Mouse (Mus musculus): ENCODE measurements at regions not wholly inside any gene's neighbourhood (a gene's known extent, or its start where the extent isn't known, plus 50 kb on each side); places are given as distances from the start of the nearest gene placed in this dataset.

- no peaks in the 10 kb centered on the region for H3K36me3 ChIP-seq
- no peak overlapping the region for H3K4me2 ChIP-seq
- no peaks in the 10 kb centered on the region for H3K9me3 ChIP-seq
- no peak overlapping the region for H3K27ac ChIP-seq
- H3K4me1 ChIP-seq (replicated peaks) = peaks cover 35% of the 10 kb centered on the region
- peak; percentile 71 for ATAC-seq (ENCODE audit: low FRiP score)
- H3K9ac ChIP-seq = no peak overlapping the region
- H3K4me3 ChIP-seq = no peak overlapping the region
- peaks cover 14% of the 10 kb centered on the region; the same call in 1 of the 2 replicates for H3K27me3 ChIP-seq
- 38% methylated on average over 12 of the region's 12 CpGs for WGBS
Observed at GRCm38 (mm10) chrX:11437151-11437944, 109.7 kb downstream of the H2al1j start.

- peaks cover 16% of the 10 kb centered on the region; the same call in 1 of the 2 replicates for H3K27me3 ChIP-seq
- no peak overlapping the region for H3K4me3 ChIP-seq
- H3K36me3 ChIP-seq = no peaks in the 10 kb centered on the region
- ATAC-seq (ENCODE audit: low FRiP score) = no peak
- peaks cover 5% of the 10 kb centered on the region for H3K4me1 ChIP-seq (replicated peaks)
- no peaks in the 10 kb centered on the region for H3K9me3 ChIP-seq
- H3K9ac ChIP-seq = no peak overlapping the region
- H3K4me2 ChIP-seq = no peak overlapping the region
- WGBS = 48% methylated on average over 7 of the region's 7 CpGs
- H3K27ac ChIP-seq = no peak overlapping the region
Observed at GRCm38 (mm10) chrX:11443543-11443942, 115.9 kb downstream of the H2al1j start.

- Histone ChIP-seq H3K27me3 (peaks cover 16% of the 10 kb centered on the region; the same call in 1 of the 2 replicates), H3K4me2 (no peak overlapping the region), H3K9me3 (no peaks in the 10 kb centered on the region), H3K36me3 (no peaks in the 10 kb centered on the region), H3K9ac (no peak overlapping the region), H3K4me1 (replicated peaks) (peaks cover 5% of the 10 kb centered on the region), H3K27ac (no peak overlapping the region), H3K4me3 (no peak overlapping the region)
- no peak for ATAC-seq (ENCODE audit: low FRiP score)
- WGBS = 64% methylated on average over 10 of the region's 10 CpGs
Observed at GRCm38 (mm10) chrX:11444261-11444725, 116.7 kb downstream of the H2al1j start.

GRCm38 (mm10) chrX:11448711-11449110 lies 121.1 kb downstream of the H2al1j start:
- WGBS = 73% methylated on average over 4 of the region's 4 CpGs
- Histone ChIP-seq H3K4me2 (no peak overlapping the region), H3K4me3 (no peak overlapping the region), H3K4me1 (replicated peaks) (peaks cover 5% of the 10 kb centered on the region), H3K27me3 (peaks cover 15% of the 10 kb centered on the region; the same call in 1 of the 2 replicates), H3K9me3 (no peaks in the 10 kb centered on the region), H3K27ac (no peak overlapping the region), H3K36me3 (no peaks in the 10 kb centered on the region), H3K9ac (no peak overlapping the region)
- no peak for ATAC-seq (ENCODE audit: low FRiP score)

- Histone ChIP-seq H3K4me1 (replicated peaks) (0 out of 2 replicates have a peak, but pooled peaks cover 4% of the 10 kb centered on the region), H3K4me3 (no peak overlapping the region), H3K27ac (no peak overlapping the region), H3K36me3 (no peaks in the 10 kb centered on the region), H3K4me2 (no peak overlapping the region), H3K27me3 (0 out of 2 replicates have a peak, but pooled peaks cover 6% of the 10 kb centered on the region), H3K9me3 (no peaks in the 10 kb centered on the region), H3K9ac (no peak overlapping the region)
- WGBS = 43% methylated on average over 4 of the region's 4 CpGs
- ATAC-seq (ENCODE audit: low FRiP score) = no peak
Observed at GRCm38 (mm10) chrX:11458521-11458920, 130.9 kb downstream of the H2al1j start.

- 81% methylated on average over 3 of the region's 3 CpGs for WGBS
- Histone ChIP-seq H3K4me1 (replicated peaks) (no peaks in the 10 kb centered on the region), H3K36me3 (no peaks in the 10 kb centered on the region), H3K4me2 (no peak overlapping the region), H3K9ac (no peak overlapping the region), H3K27me3 (0 out of 2 replicates have a peak, but pooled peaks cover 4% of the 10 kb centered on the region), H3K9me3 (no peaks in the 10 kb centered on the region), H3K27ac (no peak overlapping the region), H3K4me3 (no peak overlapping the region)
- ATAC-seq (ENCODE audit: low FRiP score) = no peak
Observed at GRCm38 (mm10) chrX:11463955-11464511, 136.4 kb downstream of the H2al1j start.

GRCm38 (mm10) chrX:11466191-11466590 lies 138.6 kb downstream of the H2al1j start:
- Histone ChIP-seq H3K4me3 (no peak overlapping the region), H3K36me3 (no peaks in the 10 kb centered on the region), H3K27ac (no peak overlapping the region), H3K4me2 (no peak overlapping the region), H3K9ac (no peak overlapping the region), H3K27me3 (peaks cover 12% of the 10 kb centered on the region; the same call in 1 of the 2 replicates), H3K4me1 (replicated peaks) (no peaks in the 10 kb centered on the region), H3K9me3 (no peaks in the 10 kb centered on the region)
- 60% methylated on average over 4 of the region's 4 CpGs for WGBS
- ATAC-seq (ENCODE audit: low FRiP score) = no peak

- H3K27me3 ChIP-seq = peaks cover 21% of the 10 kb centered on the region
- 40% methylated on average over 16 of the region's 16 CpGs for WGBS
- no peaks in the 10 kb centered on the region for H3K36me3 ChIP-seq
- peak overlapping the region; percentile 12; the same call in 1 of the 2 replicates for H3K27ac ChIP-seq
- H3K4me1 ChIP-seq (replicated peaks) = peaks cover 8% of the 10 kb centered on the region; the same call in 1 of the 2 replicates
- ATAC-seq (ENCODE audit: low FRiP score) = peak; percentile 46; the same call in 1 of the 2 replicates
- no peak overlapping the region for H3K9ac ChIP-seq
- H3K4me2 ChIP-seq = 0 out of 2 replicates have a peak overlapping the region, but pooled peaks have one; percentile 17
- no peak overlapping the region for H3K4me3 ChIP-seq
- no peaks in the 10 kb centered on the region for H3K9me3 ChIP-seq
Observed at GRCm38 (mm10) chrX:11479696-11480339, 152.2 kb downstream of the H2al1j start.

GRCm38 (mm10) chrX:11482141-11482540 lies 154.5 kb downstream of the H2al1j start:
- no peaks in the 10 kb centered on the region for H3K9me3 ChIP-seq
- H3K9ac ChIP-seq = no peak overlapping the region
- no peaks in the 10 kb centered on the region for H3K36me3 ChIP-seq
- no peak for ATAC-seq (ENCODE audit: low FRiP score)
- H3K27ac ChIP-seq = no peak overlapping the region
- H3K4me2 ChIP-seq = no peak overlapping the region
- H3K4me3 ChIP-seq = no peak overlapping the region
- peaks cover 31% of the 10 kb centered on the region for H3K27me3 ChIP-seq
- H3K4me1 ChIP-seq (replicated peaks) = peaks cover 8% of the 10 kb centered on the region; the same call in 1 of the 2 replicates
- WGBS = 72% methylated on average over 7 of the region's 7 CpGs

- H3K9me3 ChIP-seq = no peaks in the 10 kb centered on the region
- peaks cover 23% of the 10 kb centered on the region for H3K27me3 ChIP-seq
- H3K4me2 ChIP-seq = no peak overlapping the region
- ATAC-seq (ENCODE audit: low FRiP score) = no peak
- no peak overlapping the region for H3K4me3 ChIP-seq
- peaks cover 19% of the 10 kb centered on the region for H3K4me1 ChIP-seq (replicated peaks)
- no peaks in the 10 kb centered on the region for H3K36me3 ChIP-seq
- 51% methylated on average over 2 of the region's 2 CpGs for WGBS
- H3K9ac ChIP-seq = no peak overlapping the region
- no peak overlapping the region for H3K27ac ChIP-seq
Observed at GRCm38 (mm10) chrX:11486588-11486987, 159.0 kb downstream of the H2al1j start.

GRCm38 (mm10) chrX:11487876-11488275 lies 160.3 kb downstream of the H2al1j start:
- 68% methylated on average over 5 of the region's 5 CpGs for WGBS
- H3K9ac ChIP-seq = no peak overlapping the region
- H3K27me3 ChIP-seq = peaks cover 20% of the 10 kb centered on the region
- H3K4me3 ChIP-seq = no peak overlapping the region
- peaks cover 29% of the 10 kb centered on the region for H3K4me1 ChIP-seq (replicated peaks)
- ATAC-seq (ENCODE audit: low FRiP score) = no peak
- no peak overlapping the region for H3K27ac ChIP-seq
- H3K9me3 ChIP-seq = no peaks in the 10 kb centered on the region
- H3K4me2 ChIP-seq = no peak overlapping the region
- H3K36me3 ChIP-seq = no peaks in the 10 kb centered on the region

- no peaks in the 10 kb centered on the region for H3K9me3 ChIP-seq
- 40% methylated on average over 5 of the region's 5 CpGs for WGBS
- no peaks in the 10 kb centered on the region for H3K36me3 ChIP-seq
- no peak overlapping the region for H3K9ac ChIP-seq
- H3K4me1 ChIP-seq (replicated peaks) = peaks cover 47% of the 10 kb centered on the region
- H3K27ac ChIP-seq = peak overlapping the region; percentile 52; the same call in 1 of the 2 replicates
- H3K4me3 ChIP-seq = no peak overlapping the region
- peaks cover 9% of the 10 kb centered on the region; the same call in 1 of the 2 replicates for H3K27me3 ChIP-seq
- H3K4me2 ChIP-seq = no peak overlapping the region
- ATAC-seq (ENCODE audit: low FRiP score) = no peak
Observed at GRCm38 (mm10) chrX:11490146-11490693, 162.6 kb downstream of the H2al1j start.
